Mouse (Mus musculus): ENCODE data around the gene Zfp688. TPM values are rescaled to one million over a fixed set of nuclear protein-coding genes. Genes with fewer than 3 reads are reported as not detected.

Gene Zfp688
- 15.9 and 16.3 TPM in 2 replicates for polyA plus RNA-seq (2015; fragmentation: Nextera tagmentation; extraction: Ambion mirVana)

GRCm38 (mm10) chr7:127421388-127422191, at the start of gene Zfp688:
Gene Zfp688, minus strand, starts transcription at chr7:127422068.

GRCm38 (mm10) chr7:127459311-127459710, 37.4 kb upstream of the Zfp688 start, which contains the start of gene Prr14:
Gene Prr14, plus strand, starts transcription at chr7:127459611.

GRCm38 (mm10) chr7:127448521-127449300, 26.8 kb upstream of the Zfp688 start, which contains the start of gene Zfp689:
Gene Zfp689, minus strand, starts transcription at chr7:127449158.

DNA sequence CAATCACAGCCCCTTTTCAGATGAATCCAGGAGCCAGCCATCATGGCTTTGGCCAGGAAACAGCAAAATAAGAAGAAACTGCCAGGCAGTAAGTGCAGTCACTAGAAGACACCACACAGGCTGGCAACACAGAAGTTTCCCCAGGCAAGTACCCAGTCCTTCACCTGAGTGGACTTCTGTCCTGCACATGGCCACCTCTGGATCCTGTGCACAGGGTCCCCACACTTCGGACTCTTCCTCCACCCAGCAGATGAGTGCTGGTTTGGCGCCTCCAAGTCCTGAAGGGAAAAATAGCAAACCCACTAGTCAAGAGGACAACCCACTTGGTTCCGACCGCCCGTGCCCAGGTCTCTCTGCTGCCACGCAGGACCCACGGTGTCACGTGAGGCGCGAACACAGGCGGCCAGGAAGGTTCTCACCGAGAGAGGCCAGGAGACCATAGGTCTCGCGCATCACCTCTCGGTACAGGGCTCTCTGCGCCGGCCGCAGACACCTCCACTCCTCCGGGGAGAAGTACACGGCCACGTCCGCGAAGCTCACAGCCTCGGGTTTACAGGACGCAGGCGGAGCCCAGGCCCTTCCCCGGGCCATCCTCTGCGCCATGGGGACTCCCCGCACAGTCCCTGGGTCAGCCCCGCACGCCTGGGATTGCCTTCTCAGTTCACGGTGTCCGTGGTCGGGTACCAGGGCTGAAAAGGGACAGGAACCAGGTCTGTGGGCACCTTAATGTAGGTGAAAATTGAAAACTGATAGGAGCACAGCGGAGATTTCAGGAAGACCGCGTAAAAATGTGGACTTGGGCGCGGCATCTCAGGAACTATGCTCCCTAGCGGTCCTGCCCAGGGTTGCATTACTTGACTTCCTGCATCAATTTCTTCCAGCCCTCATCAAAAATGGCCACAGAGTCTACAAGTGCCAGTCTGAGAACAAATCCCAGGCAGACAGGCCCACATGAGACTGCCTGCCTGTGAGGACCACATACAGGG, 15.6 kb downstream of the Zfp688 start, which contains the start of gene Zfp764:
Gene Zfp764 (minus strand): TSS at position 821 of the 986 bp plus-strand sequence.

GRCm38 (mm10) chr7:127393157-127393943, 28.5 kb downstream of the Zfp688 start, which contains the start of gene E430018J23Rik:
Gene E430018J23Rik, minus strand, starts transcription at chr7:127393629.

DNA sequence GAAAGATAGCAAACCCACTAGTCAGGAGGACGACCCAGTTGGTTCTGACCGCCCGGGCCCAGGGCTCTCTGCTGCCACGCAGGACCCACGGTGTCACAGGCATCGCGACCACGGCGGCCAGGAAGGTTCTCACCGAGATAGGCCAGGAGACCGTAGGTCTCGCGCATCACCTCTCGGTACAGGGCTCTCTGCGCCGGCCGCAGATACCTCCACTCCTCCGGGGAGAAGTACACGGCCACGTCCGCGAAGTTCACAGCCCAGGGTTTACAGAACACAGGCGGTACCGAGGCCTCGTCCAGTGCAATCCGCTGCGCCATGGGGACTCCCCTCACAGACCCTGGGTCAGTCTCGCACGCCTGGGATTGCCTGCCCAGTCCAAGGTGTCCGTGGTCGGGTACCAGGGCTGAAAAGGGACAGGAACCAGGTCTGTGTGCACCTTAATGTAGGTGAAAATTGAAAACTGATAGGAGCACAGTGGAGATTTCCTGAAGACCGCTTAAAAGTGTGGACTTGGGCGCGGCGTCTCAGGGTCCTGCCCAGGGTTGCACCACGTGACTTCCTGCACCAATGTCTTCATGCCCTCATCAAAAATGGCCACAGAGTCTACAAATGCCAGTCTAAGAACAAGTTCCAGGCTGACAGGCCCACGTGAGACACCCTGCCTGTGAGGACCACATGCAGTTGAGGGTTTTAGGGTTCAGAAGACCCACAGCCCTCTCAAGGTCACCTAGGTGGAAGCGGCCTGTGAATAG, 35.1 kb downstream of the Zfp688 start, which contains the start of gene 9130019O22Rik:
Gene 9130019O22Rik (minus strand): TSS at position 526 of the 752 bp plus-strand sequence.

GRCm38 (mm10) chr7:127375271-127376245, 46.3 kb downstream of the Zfp688 start, which contains the start of gene Zfp747:
Gene Zfp747, minus strand, starts transcription at chr7:127376050.

Other genes starting within 250 kb of the Zfp688 start
- 27.0 and 31.8 TPM in 2 replicates for gene Cd2bp2, start 226.0 kb downstream of the Zfp688 start, polyA plus RNA-seq (2015; fragmentation: Nextera tagmentation; extraction: Ambion mirVana)
- gene Tbc1d10b, start 213.6 kb downstream of the Zfp688 start, polyA plus RNA-seq (2015; fragmentation: Nextera tagmentation; extraction: Ambion mirVana) = 12.6 and 12.7 TPM in 2 replicates
- gene Mylpf, start 213.2 kb downstream of the Zfp688 start, polyA plus RNA-seq (2015; fragmentation: Nextera tagmentation; extraction: Ambion mirVana) = 2.5 and 3.2 TPM in 2 replicates
- gene Zfp553, start 189.0 kb downstream of the Zfp688 start, polyA plus RNA-seq (2015; fragmentation: Nextera tagmentation; extraction: Ambion mirVana) = 12.0 and 13.4 TPM in 2 replicates
- gene Sept1, start 188.9 kb downstream of the Zfp688 start, polyA plus RNA-seq (2015; fragmentation: Nextera tagmentation; extraction: Ambion mirVana) = 8.5 and 10.1 TPM in 2 replicates
- 49.9 and 51.6 TPM in 2 replicates for gene Zfp771, start 177.8 kb downstream of the Zfp688 start, polyA plus RNA-seq (2015; fragmentation: Nextera tagmentation; extraction: Ambion mirVana)
- gene Dctpp1, start 161.4 kb downstream of the Zfp688 start, polyA plus RNA-seq (2015; fragmentation: Nextera tagmentation; extraction: Ambion mirVana) = 53.2 and 54.2 TPM in 2 replicates
- 41.8 and 42.9 TPM in 2 replicates for gene Sephs2, start 148.0 kb downstream of the Zfp688 start, polyA plus RNA-seq (2015; fragmentation: Nextera tagmentation; extraction: Ambion mirVana)
- gene Itgal, start 125.8 kb downstream of the Zfp688 start, polyA plus RNA-seq (2015; fragmentation: Nextera tagmentation; extraction: Ambion mirVana) = 0.49 and 1.5 TPM in 2 replicates
- 8.6 and 9.7 TPM in 2 replicates for gene Zfp768, start 76.5 kb downstream of the Zfp688 start, polyA plus RNA-seq (2015; fragmentation: Nextera tagmentation; extraction: Ambion mirVana)
- gene Zfp747, start 46.0 kb downstream of the Zfp688 start, polyA plus RNA-seq (2015; fragmentation: Nextera tagmentation; extraction: Ambion mirVana) = 5.0 and 5.6 TPM in 2 replicates
- gene 9130019O22Rik, start 34.9 kb downstream of the Zfp688 start, polyA plus RNA-seq (2015; fragmentation: Nextera tagmentation; extraction: Ambion mirVana) = 3.3 and 3.5 TPM in 2 replicates
- gene E430018J23Rik, start 28.4 kb downstream of the Zfp688 start, polyA plus RNA-seq (2015; fragmentation: Nextera tagmentation; extraction: Ambion mirVana) = 3.7 and 4.1 TPM in 2 replicates
- 5.0 and 5.3 TPM in 2 replicates for gene Zfp764, start 15.2 kb downstream of the Zfp688 start, polyA plus RNA-seq (2015; fragmentation: Nextera tagmentation; extraction: Ambion mirVana)
- gene Zfp689, start 27.1 kb upstream of the Zfp688 start, polyA plus RNA-seq (2015; fragmentation: Nextera tagmentation; extraction: Ambion mirVana) = 2.7 and 2.8 TPM in 2 replicates
- gene Prr14, start 37.5 kb upstream of the Zfp688 start, polyA plus RNA-seq (2015; fragmentation: Nextera tagmentation; extraction: Ambion mirVana) = 40.2 and 41.9 TPM in 2 replicates
- gene Fbrs, start 57.1 kb upstream of the Zfp688 start, polyA plus RNA-seq (2015; fragmentation: Nextera tagmentation; extraction: Ambion mirVana) = 6.4 and 8.7 TPM in 2 replicates
- gene Srcap, start 89.9 kb upstream of the Zfp688 start, polyA plus RNA-seq (2015; fragmentation: Nextera tagmentation; extraction: Ambion mirVana) = 20.0 and 20.5 TPM in 2 replicates
- 6.0 and 6.3 TPM in 2 replicates for gene Gm42715, start 97.5 kb upstream of the Zfp688 start, polyA plus RNA-seq (2015; fragmentation: Nextera tagmentation; extraction: Ambion mirVana)
- gene Tmem265, start 139.3 kb upstream of the Zfp688 start, polyA plus RNA-seq (2015; fragmentation: Nextera tagmentation; extraction: Ambion mirVana) = 6.1 and 7.4 TPM in 2 replicates
- gene Phkg2, start 151.3 kb upstream of the Zfp688 start, polyA plus RNA-seq (2015; fragmentation: Nextera tagmentation; extraction: Ambion mirVana) = 23.7 and 25.8 TPM in 2 replicates
- 2.7 and 4.4 TPM in 2 replicates for gene Ccdc189, start 166.5 kb upstream of the Zfp688 start, polyA plus RNA-seq (2015; fragmentation: Nextera tagmentation; extraction: Ambion mirVana)
- gene Rnf40, start 166.7 kb upstream of the Zfp688 start, polyA plus RNA-seq (2015; fragmentation: Nextera tagmentation; extraction: Ambion mirVana) = 18.1 and 21.6 TPM in 2 replicates
- 2.9 and 3.5 TPM in 2 replicates for gene Zfp629, start 193.7 kb upstream of the Zfp688 start, polyA plus RNA-seq (2015; fragmentation: Nextera tagmentation; extraction: Ambion mirVana)